Mouse (Mus musculus) C2C12 (cell line): ENCODE measurements around the gene Foxred2. TPM values are rescaled to one million over a fixed set of nuclear protein-coding genes. Genes with fewer than 3 reads are reported as not detected.

ENCODE experiments used
- H3K27me3 ChIP-seq: one replicate; pipeline ENCODE4 v1.6.1; 2011; ENCODE audit not compliant: control insufficient read depth, insufficient read depth, insufficient read length
- H3K36me3 ChIP-seq: one replicate; pipeline ENCODE4 v1.6.1; 2011; ENCODE audit not compliant: control insufficient read depth, insufficient read depth
- H3K4me3 ChIP-seq: one replicate; pipeline ENCODE4 v1.5.1; 2011; ENCODE audit warnings: mild to moderate bottlenecking, control low read depth; ENCODE audit not compliant: poor library complexity, insufficient read depth, severe bottlenecking
- H3K79me2 ChIP-seq: one replicate; pipeline ENCODE4 v1.6.1; 2011; ENCODE audit not compliant: control insufficient read depth, insufficient read depth
- H3K79me3 ChIP-seq: one replicate; pipeline ENCODE4 v1.6.1; 2011; ENCODE audit warnings: low read depth, control low read depth
- H3ac ChIP-seq: one replicate; pipeline ENCODE3; 2011; ENCODE audit warnings: low read depth; ENCODE audit not compliant: control insufficient read depth, insufficient read length
- CEBPB ChIP-seq: IDR thresholded peaks from one replicate; pipeline ENCODE4 v1.6.1; 2011; ENCODE audit warnings: low read depth, mild to moderate bottlenecking, control low read depth, moderate library complexity
- CTCF ChIP-seq: IDR thresholded peaks from one replicate; pipeline ENCODE4 v1.5.1; 2011; ENCODE audit not compliant: control insufficient read depth, insufficient read depth, insufficient read length
- FOSL1 ChIP-seq: IDR thresholded peaks from one replicate; pipeline ENCODE4 v1.8.0; 2011; ENCODE audit warnings: mild to moderate bottlenecking, low read length; ENCODE audit not compliant: poor library complexity, insufficient read depth, severe bottlenecking
- MAX ChIP-seq: IDR thresholded peaks from one replicate; pipeline ENCODE4 v1.6.1; 2011; ENCODE audit warnings: mild to moderate bottlenecking, control low read depth
- MYOD1 ChIP-seq: IDR thresholded peaks from one replicate; pipeline ENCODE4 v1.6.1; 2011; ENCODE audit warnings: low read depth; ENCODE audit not compliant: control insufficient read depth, insufficient read length
- MYOG ChIP-seq: IDR thresholded peaks from one replicate; pipeline ENCODE4 v1.6.1; 2011; ENCODE audit not compliant: control insufficient read depth, insufficient read length; ENCODE audit errors: extremely low read depth
- USF1 ChIP-seq: IDR thresholded peaks from one replicate; pipeline ENCODE4 v1.6.1; 2011; ENCODE audit warnings: low read depth, mild to moderate bottlenecking, control low read depth, moderate library complexity
- long read RNA-seq, 2 experiments: library from polyadenylated mRNA; unstranded; transcript quantifications; one replicate each; pipeline ENCODE4 v2.0.0; 2019 to 2020
- polyA plus RNA-seq: library from polyadenylated mRNA; unstranded; fragments of >200 nt; fragmentation: generic; extraction: Trizol; gene quantifications from one replicate; pipeline ENCODE4 v1.2.1, GENCODE M21; 2012; ENCODE audit warnings: missing spikeins

Gene Foxred2
- 7.3 TPM for polyA plus RNA-seq
- long read RNA-seq, experiment 1, full-length matches to known transcripts, result 4 of 8 reads
- long read RNA-seq, experiment 1, partial matches to known transcripts, result 0 of 8 reads
- long read RNA-seq, experiment 1, other reads (novel, unspliced or antisense), result 4 of 8 reads
- long read RNA-seq, experiment 2, full-length matches to known transcripts, result 25 of 28 reads
- long read RNA-seq, experiment 2, partial matches to known transcripts, result 0 of 28 reads
- long read RNA-seq, experiment 2, other reads (novel, unspliced or antisense), result 3 of 28 reads

DNA sequence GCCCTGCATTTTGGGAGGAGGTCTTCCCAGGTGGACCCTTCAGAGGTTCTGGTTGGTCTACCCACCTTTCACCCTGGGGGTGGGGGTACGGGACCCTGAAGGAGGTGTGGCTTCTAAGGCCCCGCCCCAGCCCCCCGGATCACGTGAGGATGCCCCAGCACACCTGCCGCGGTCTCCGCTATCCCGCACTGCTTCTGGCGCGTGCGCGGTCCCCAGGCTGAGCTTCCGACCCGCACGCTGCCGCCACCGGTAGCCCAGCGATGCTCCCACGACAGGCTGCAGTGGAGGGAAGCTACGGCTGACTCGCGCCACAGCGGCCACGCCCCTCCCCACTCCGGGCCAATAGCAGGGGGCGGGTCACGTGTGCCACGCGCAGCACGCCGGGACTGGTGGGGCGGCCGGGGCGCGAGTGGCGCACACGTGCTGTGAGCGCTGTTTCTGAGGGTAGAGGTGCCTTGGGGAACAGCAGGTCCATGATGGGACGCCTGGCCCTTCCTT lies at the start of gene Foxred2:
Foxred2 (minus strand) TSS at position 319 of the 498 bp plus-strand sequence.
- peak within 1 kb of the TSS; percentile 23 for H3K4me3 ChIP-seq
- H3K79me3 ChIP-seq, result no peaks in the 10 kb centered on the region
- TF ChIP-seq MYOG (no peak), USF1 (peak; percentile 91), MYOD1 (no peak), MAX (peak; percentile 98), CTCF (peak; percentile 75), CEBPB (no peak)
- H3K27me3 ChIP-seq, result no peaks in the 10 kb centered on the region
- H3ac ChIP-seq, result peak within 1 kb of the TSS; percentile 54
- peaks cover 38% of the 10 kb centered on the region for H3K36me3 ChIP-seq
- H3K79me2 ChIP-seq, result no peaks in the 10 kb centered on the region

DNA sequence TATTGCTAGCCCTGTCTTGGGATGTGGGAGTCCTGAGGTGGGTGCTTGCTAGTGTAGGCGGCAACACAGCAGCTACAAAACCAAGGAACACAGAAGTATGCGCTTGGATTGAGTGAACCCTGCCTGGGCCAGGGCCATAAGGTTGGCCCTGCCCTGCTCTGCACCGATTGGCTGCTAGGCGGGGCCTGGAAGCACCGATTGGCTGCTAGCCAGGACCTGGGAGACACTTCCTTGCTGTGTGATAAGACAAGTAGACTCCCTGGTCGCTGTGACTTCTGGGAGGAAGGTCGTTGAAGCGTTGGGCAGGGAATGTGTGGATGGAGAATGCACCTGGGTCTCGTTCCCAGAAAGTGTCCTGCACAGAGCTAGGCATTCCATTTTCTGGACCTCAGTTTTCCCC lies 47.4 kb upstream of the Foxred2 start:
- Histone ChIP-seq H3ac (no peak overlapping the region), H3K79me2 (no peaks in the 10 kb centered on the region), H3K27me3 (peaks cover 90% of the 10 kb centered on the region), H3K36me3 (no peaks in the 10 kb centered on the region), H3K79me3 (no peaks in the 10 kb centered on the region), H3K4me3 (no peak overlapping the region)
- no peak for TF ChIP-seq MAX
- TF ChIP-seq FOSL1, result no peak
- TF ChIP-seq CTCF, result no peak
- no peak for TF ChIP-seq CEBPB
- TF ChIP-seq MYOD1, result no peak
- TF ChIP-seq USF1, result no peak
- no peak for TF ChIP-seq MYOG

DNA sequence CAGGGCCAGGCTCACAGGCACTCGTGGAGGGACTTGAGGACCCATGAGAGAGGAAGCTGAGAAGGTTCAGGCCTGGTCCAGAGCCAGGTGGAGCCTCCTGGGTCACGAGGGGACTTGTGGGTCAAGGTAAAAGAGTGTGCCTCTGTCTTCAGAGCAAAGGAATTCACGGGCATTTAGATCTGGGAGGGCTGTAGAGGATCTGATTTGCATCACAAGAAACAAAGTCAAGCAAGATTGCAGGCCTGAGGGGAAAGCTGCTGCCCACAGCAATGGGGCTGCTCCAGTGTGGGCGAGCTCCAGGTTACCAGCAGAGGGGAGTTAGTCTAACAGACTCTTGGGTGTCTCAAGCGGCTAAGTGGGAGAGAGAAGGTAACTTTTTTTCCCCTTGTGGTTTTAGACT lies 44.9 kb upstream of the Foxred2 start:
- no peak overlapping the region for H3ac ChIP-seq
- no peak overlapping the region for H3K4me3 ChIP-seq
- H3K79me2 ChIP-seq, result no peaks in the 10 kb centered on the region
- H3K79me3 ChIP-seq, result no peaks in the 10 kb centered on the region
- H3K27me3 ChIP-seq, result peaks cover 86% of the 10 kb centered on the region
- no peaks in the 10 kb centered on the region for H3K36me3 ChIP-seq
- no peak for TF ChIP-seq USF1
- TF ChIP-seq MYOG, result no peak
- TF ChIP-seq MAX, result no peak
- no peak for TF ChIP-seq CTCF
- no peak for TF ChIP-seq MYOD1
- TF ChIP-seq FOSL1, result no peak
- no peak for TF ChIP-seq CEBPB

DNA sequence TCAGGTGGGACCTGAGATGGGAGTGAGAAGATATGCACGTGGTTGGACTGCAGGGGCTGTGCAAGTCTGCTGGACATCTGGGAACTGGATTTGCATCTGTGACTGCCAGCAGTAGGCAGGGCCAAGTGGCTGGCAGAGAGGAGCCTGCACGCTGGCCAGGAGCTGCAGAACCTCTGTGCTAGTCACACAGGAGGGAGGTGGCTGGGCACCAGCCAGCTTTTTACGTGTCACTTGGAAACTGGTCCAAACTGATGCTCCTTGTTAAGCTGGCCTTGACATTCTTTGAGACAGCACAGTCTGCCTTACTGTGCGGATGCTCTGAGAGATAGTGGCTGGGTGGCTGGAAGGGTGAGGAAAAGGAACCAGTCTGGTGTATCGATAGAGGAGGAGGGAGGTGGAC lies 32.0 kb upstream of the Foxred2 start:
- H3K4me3 ChIP-seq, result no peak overlapping the region
- H3K79me3 ChIP-seq, result no peaks in the 10 kb centered on the region
- no peak overlapping the region for H3ac ChIP-seq
- H3K36me3 ChIP-seq, result no peaks in the 10 kb centered on the region
- no peaks in the 10 kb centered on the region for H3K79me2 ChIP-seq
- TF ChIP-seq MYOG (no peak), FOSL1 (no peak), CTCF (no peak), MYOD1 (no peak), CEBPB (no peak), MAX (no peak), USF1 (no peak)
- peaks cover 76% of the 10 kb centered on the region for H3K27me3 ChIP-seq

DNA sequence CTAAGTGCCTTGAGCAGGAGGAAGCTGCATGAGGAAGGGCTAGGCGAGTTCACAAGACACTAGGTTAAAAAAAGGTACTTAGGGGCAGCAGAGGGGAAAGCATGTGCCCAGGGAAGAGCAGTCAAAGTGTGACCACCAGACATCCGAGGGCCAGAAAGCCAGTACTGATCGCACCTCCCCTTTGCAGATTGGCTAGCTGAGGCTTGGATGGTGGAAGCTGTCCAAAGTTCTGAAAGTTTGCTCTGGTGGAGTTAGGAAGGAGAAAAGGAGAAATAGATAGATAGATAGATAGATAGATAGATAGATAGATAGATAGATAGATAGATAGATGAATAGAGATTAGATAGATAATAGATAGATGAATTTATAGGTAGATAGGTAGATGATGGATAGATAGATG lies 26.9 kb upstream of the Foxred2 start:
- Histone ChIP-seq H3K36me3 (no peaks in the 10 kb centered on the region), H3K4me3 (no peak overlapping the region), H3K79me3 (no peaks in the 10 kb centered on the region), H3ac (no peak overlapping the region), H3K79me2 (no peaks in the 10 kb centered on the region), H3K27me3 (peaks cover 71% of the 10 kb centered on the region)
- peak; percentile 28 for TF ChIP-seq MAX
- TF ChIP-seq CEBPB, result no peak
- TF ChIP-seq USF1, result no peak

DNA sequence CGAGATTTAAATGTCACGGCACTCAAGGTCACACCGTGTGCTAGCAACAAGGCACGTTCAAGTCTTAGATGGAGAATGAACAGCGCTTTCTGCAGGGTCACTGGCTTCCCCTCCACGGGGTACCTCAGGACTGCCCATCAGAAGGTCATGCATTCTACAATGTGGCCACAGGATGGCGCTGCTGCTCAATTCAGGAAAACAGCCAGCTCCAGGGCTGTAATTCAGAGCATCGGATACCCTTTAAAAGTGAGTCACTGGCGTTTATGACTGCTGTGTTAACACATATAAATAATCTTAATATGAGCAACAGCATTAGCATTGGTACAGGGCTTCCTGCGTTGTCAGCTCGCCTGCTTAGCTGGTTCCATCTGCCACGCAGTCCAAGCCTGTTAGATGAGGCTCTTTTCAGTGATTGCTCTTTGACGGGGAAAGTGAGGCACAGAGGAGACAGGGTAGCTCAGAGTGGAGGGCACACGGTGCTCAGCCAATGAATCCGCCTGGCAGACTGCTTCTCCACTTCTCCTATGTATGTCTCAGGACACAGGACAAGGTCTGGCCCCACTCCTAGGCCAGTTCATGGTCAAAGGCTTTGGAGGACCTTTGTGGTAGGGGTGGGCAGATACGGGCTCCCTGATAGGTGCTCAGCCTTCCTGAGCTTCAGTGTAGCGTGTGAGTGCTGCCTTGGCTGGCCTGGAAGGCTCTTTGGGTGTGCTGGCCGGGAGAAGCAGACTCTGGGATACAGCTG lies 25.8 kb upstream of the Foxred2 start:
- no peaks in the 10 kb centered on the region for H3K79me3 ChIP-seq

More for the DNA sequence above, 25.8 kb upstream of the Foxred2 start:
- Histone ChIP-seq H3K79me2 (no peaks in the 10 kb centered on the region), H3ac (no peak overlapping the region), H3K4me3 (no peak overlapping the region), H3K36me3 (no peaks in the 10 kb centered on the region), H3K27me3 (peaks cover 61% of the 10 kb centered on the region)
- TF ChIP-seq CTCF (peak; percentile 84), MYOD1 (no peak), FOSL1 (peak; percentile 14), MYOG (no peak), USF1 (no peak), MAX (peak; percentile 46), CEBPB (no peak)
